Mouse (Mus musculus) cerebellum, adult 2 months (tissue): ENCODE data around the gene Olfr6. TPM values are rescaled to one million over a fixed set of nuclear protein-coding genes. Genes with fewer than 3 reads are reported as not detected.
"Not testable (repeated sequence)": the region's sequence is repeated elsewhere in the genome, so short reads cannot be mapped to it uniquely, and the experiment has no call there.

Source experiments
- DNase-seq, 2 experiments: peaks; one replicate each; pipeline ENCODE4 v3.0.0; 2021
- H3K27ac ChIP-seq: fragments of 200-500 bp; 2 replicates; pipeline ENCODE4 v1.5.1; 2012; ENCODE audit warnings: low read length, control low read depth, inconsistent platforms; ENCODE audit not compliant: insufficient read depth
- H3K27me3 ChIP-seq: fragments of 200-500 bp; 2 replicates; pipeline ENCODE4 v1.6.1; 2012; ENCODE audit warnings: inconsistent platforms, mild to moderate bottlenecking, low read length, moderate library complexity; ENCODE audit not compliant: control insufficient read depth, insufficient read depth
- H3K4me1 ChIP-seq: fragments of 200-500 bp; 2 replicates; pipeline ENCODE4 v1.6.1; 2011; ENCODE audit warnings: low read length; ENCODE audit not compliant: control insufficient read depth, insufficient read depth
- H3K4me3 ChIP-seq: fragments of 200-500 bp; replicated peaks from 2 replicates; pipeline ENCODE3; 2011; ENCODE audit warnings: mild to moderate bottlenecking, low read depth, low read length, control low read depth; ENCODE audit not compliant: insufficient read depth
- CTCF ChIP-seq: fragments of 200-500 bp; IDR thresholded peaks from 2 replicates; pipeline ENCODE4 v1.5.1; 2011; ENCODE audit warnings: low read depth, mild to moderate bottlenecking, control low read depth, low read length, moderate library complexity, borderline replicate concordance; ENCODE audit not compliant: insufficient read depth
- POLR2A ChIP-seq: fragments of 200-500 bp; IDR thresholded peaks from 2 replicates; pipeline ENCODE4 v1.6.1; 2011; ENCODE audit warnings: low read length, control low read depth, borderline replicate concordance; ENCODE audit not compliant: insufficient read depth
- WGBS: fragments of 180-500 bp; shearing (Covaris S2); methylation state at CpG from one replicate; pipeline ENCODE4 v1.1.7; 2018; 5-methylcytosine and 5-hydroxymethylcytosine counted together
- polyA plus RNA-seq: library from polyadenylated mRNA; depleted of rRNA; stranded (reverse); fragments of >200 nt; gene quantifications from 2 replicates; pipeline ENCODE4 v1.2.3, GENCODE M21; 2012; rRNA removed

Gene Olfr6
- not detected in 2 replicates for polyA plus RNA-seq

DNA sequence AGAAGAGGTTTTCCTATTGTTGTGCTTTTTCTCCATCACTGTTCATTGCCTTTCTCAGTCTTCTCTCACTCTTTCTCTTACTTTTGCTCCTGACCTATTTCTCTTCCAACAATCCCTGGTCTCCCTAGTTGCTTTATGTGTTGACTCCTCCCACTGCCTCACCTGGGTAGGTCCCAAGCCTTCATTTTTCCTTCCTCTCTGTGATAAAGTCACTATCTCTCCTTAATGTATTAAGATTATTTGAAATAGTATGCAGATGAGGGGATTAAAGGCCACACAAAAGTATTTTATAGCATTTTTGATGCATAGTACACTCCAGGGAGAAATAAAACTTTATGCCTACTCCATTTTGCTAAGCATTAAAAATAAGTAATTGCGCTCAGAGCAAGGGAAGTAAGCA lies at the start of gene Olfr6:
TSS of gene Olfr6 (minus strand) at position 101 of the 400 bp plus-strand sequence.
- TF ChIP-seq POLR2A (no peak), CTCF (no peak)
- H3K27me3 ChIP-seq, result no peaks in the 10 kb centered on the region
- 83% methylated on average over 1 of the region's 1 CpGs for WGBS
- no peaks in the 10 kb centered on the region for H3K4me1 ChIP-seq
- no peak within 1 kb of the TSS for H3K27ac ChIP-seq
- DNase-seq, result no peak
- H3K4me3 ChIP-seq, result no peak within 1 kb of the TSS

DNA sequence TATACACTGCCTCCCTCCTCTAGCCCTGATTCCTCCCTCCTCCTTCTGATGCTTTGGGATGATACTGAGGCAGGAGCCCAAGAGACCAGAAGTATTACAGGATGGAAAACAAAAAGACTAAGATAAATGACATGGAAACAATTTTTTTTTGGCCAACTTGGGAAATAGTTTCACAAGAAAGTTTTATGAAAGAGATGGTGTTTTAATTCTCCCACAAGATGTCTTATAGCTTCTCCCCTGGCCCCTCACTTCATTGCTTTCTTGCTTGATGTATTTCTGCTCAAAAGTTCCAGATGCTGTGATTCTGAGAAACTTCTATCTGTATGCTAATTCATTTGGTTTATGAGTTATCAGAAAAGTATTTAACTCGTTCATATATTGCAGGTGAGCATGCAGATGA lies 42.2 kb upstream of the Olfr6 start, which contains the start of gene Olfr2:
TSS of gene Olfr2 (minus strand) at position 101 of the 400 bp plus-strand sequence.
- no peak for DNase-seq
- WGBS, result 40% methylated on average over 1 of the region's 1 CpGs
- H3K4me3 ChIP-seq, result no peak within 1 kb of the TSS
- H3K27ac ChIP-seq, result no peak within 1 kb of the TSS
- TF ChIP-seq CTCF, result no peak
- TF ChIP-seq POLR2A, result no peak
- no peaks in the 10 kb centered on the region for H3K4me1 ChIP-seq
- no peaks in the 10 kb centered on the region for H3K27me3 ChIP-seq

DNA sequence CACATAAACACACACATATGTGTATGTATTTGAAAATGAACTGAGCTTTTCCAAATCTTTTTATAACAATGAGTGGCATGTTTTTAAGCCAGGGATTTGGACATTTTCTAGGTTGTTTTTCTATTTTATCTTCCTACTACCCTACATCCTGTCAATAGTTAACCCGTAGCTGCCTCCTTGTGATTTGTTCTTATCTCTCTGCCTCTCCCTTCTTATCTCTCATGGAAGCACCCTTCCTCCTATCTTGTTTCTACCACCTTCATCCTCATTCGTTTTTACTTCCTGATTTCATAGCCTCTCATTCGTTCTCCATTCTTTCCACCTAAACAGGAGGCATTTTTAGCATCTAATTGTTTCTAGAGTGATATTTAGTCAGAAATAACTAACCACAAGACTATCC lies 40.4 kb upstream of the Olfr6 start:
- no peaks in the 10 kb centered on the region for H3K27me3 ChIP-seq
- H3K4me3 ChIP-seq, result no peak overlapping the region
- H3K27ac ChIP-seq, result no peak overlapping the region
- DNase-seq, result no peak
- 62% methylated on average over 3 of the region's 3 CpGs for WGBS
- no peak for TF ChIP-seq CTCF
- no peak for TF ChIP-seq POLR2A
- H3K4me1 ChIP-seq, result no peaks in the 10 kb centered on the region

DNA sequence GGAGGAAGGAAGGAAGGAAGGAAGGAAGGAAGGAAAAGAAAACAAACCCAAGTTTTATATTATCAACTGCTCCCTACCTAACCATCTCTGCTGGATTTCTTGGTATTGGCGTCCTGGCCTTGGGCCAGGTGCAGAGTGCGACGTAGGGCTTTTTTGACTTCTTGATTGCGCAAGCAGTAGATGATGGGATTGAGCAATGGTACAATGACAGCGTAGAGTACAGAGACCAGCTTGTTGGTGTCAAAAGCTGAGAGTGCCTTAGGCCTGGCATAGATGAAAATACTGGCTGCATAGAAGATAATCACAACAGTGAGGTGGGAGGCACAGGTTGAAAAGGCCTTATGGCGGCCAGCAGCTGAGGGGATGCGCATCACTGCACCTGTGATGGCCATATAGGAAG lies 37.1 kb upstream of the Olfr6 start:
- 83% methylated on average over 7 of the region's 7 CpGs for WGBS
- DNase-seq, result no peak
- TF ChIP-seq CTCF (no peak), POLR2A (no peak)
- Histone ChIP-seq H3K4me1 (no peaks in the 10 kb centered on the region), H3K4me3 (no peak overlapping the region), H3K27ac (no peak overlapping the region), H3K27me3 (no peaks in the 10 kb centered on the region)

- no peak for DNase-seq
- TF ChIP-seq CTCF (no peak), POLR2A (no peak)
- WGBS, result 92% methylated on average over 3 of the region's 3 CpGs
- H3K4me1 ChIP-seq, result no peaks in the 10 kb centered on the region
- H3K27ac ChIP-seq, result no peak overlapping the region
- no peaks in the 10 kb centered on the region for H3K27me3 ChIP-seq
- no peak overlapping the region for H3K4me3 ChIP-seq
Measured at GRCm38 (mm10) chr7:106985236-106985635, 21.5 kb upstream of the Olfr6 start.

GRCm38 (mm10) chr7:106975353-106975752 lies 11.6 kb upstream of the Olfr6 start, which contains the start of gene Olfr711:
Gene Olfr711, minus strand, starts transcription at chr7:106975453.
- 43% methylated on average over 1 of the region's 1 CpGs for WGBS
- no peak for DNase-seq
- Histone ChIP-seq H3K27ac (no peak within 1 kb of the TSS), H3K27me3 (no peaks in the 10 kb centered on the region), H3K4me3 (no peak within 1 kb of the TSS), H3K4me1 (no peaks in the 10 kb centered on the region)
- TF ChIP-seq CTCF (no peak), POLR2A (no peak)

GRCm38 (mm10) chr7:106967503-106967902 lies 3.8 kb upstream of the Olfr6 start:
- H3K27me3 ChIP-seq, DNase-seq, H3K4me1 ChIP-seq, H3K4me3 ChIP-seq, H3K27ac ChIP-seq: not testable (repeated sequence)

GRCm38 (mm10) chr7:106948212-106948611 lies 15.5 kb downstream of the Olfr6 start, which contains the start of gene Olfr710:
Gene Olfr710, minus strand, starts transcription at chr7:106948312.
- DNase-seq, result no peak
- 67% methylated on average over 3 of the region's 3 CpGs for WGBS
- Histone ChIP-seq H3K4me1 (no peaks in the 10 kb centered on the region), H3K27ac (no peak within 1 kb of the TSS), H3K27me3 (no peaks in the 10 kb centered on the region), H3K4me3 (no peak within 1 kb of the TSS)
- no peak for TF ChIP-seq CTCF
